Mouse (Mus musculus): ENCODE data around the gene Esam. TPM values are rescaled to one million over a fixed set of nuclear protein-coding genes. Genes with fewer than 3 reads are reported as not detected.

Esam gene
- total and polyA plus RNA-seq, 2 experiments from 2014 or later: 29.1 to 35.1 TPM

DNA sequence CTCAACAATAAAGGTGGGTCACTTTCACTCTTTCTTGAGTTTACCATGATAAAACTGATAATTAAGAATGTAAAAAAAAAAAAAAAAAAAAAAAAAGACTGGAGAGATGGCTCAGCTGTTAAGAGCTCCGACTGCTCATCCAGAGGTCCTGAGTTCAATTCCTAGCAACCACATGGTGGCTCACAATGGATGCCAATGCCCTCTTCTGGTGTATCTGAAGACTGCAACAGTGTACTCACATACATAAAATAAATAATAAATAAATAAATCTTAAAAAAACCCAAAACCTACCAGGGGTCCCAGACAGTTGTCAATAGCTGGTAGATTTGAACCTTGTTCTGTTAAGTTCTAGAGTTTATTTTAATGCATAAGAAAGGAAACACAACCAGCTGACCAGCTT lies 19.0 kb downstream of the Esam start:
- Histone ChIP-seq H3K36me3 (ENCODE audit: insufficient read depth, low read length) (no peaks in the 10 kb centered on the region), H3K9ac (replicated peaks; ENCODE audit: low read length, poor library complexity, severe bottlenecking) (no peak overlapping the region), H3K4me2 (ENCODE audit: low read depth, low read length, poor library complexity, severe bottlenecking) (no peak overlapping the region), H3K4me1 (ENCODE audit: insufficient read depth, low read length) (no peaks in the 10 kb centered on the region; the same call in 1 of the 2 replicates), H3K27me3 (ENCODE audit: insufficient read depth, low read length) (peaks cover 23% of the 10 kb centered on the region; the same call in 1 of the 2 replicates), H3K9me3 (ENCODE audit: low read length) (no peaks in the 10 kb centered on the region), H3K4me3 (ENCODE audit: low read depth, low read length) (no peak overlapping the region), H3K27ac (ENCODE audit: low read depth, low read length) (no peak overlapping the region)
- peak; percentile 33 for TF ChIP-seq CTCF (IDR thresholded peaks at IDR 0.05)
- 87% methylated on average over 1 of the region's 1 CpGs for WGBS
- ATAC-seq (ENCODE audit: low FRiP score): no peak
- no peak for DNase-seq (ENCODE audit: low spot score)

DNA sequence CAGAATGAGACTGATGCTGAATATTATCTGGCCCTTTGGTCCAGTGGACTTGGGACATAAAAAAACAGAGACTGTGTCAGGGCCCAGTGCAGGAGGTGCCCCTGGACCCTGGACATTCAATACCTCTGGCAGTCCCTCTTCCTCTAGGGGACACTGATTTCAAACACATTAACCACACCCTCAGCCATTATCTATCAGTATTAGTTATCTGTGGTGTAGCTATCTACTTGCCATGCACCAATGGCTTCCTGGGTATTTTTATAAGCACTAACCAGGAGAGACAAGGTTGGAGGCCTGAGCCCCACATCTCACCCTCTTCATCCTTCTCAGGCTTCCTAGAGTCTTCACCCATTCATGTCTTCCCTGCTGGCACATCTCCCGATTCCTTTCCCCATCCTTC lies 22.6 kb downstream of the Esam start:
- TF ChIP-seq CTCF (IDR thresholded peaks at IDR 0.05): no peak
- DNase-seq (ENCODE audit: low spot score) (no peak), ATAC-seq (ENCODE audit: low FRiP score) (no peak)
- WGBS: 76% methylated on average over 1 of the region's 1 CpGs
- Histone ChIP-seq H3K27me3 (ENCODE audit: insufficient read depth, low read length) (peaks cover 20% of the 10 kb centered on the region), H3K9me3 (ENCODE audit: low read length) (no peaks in the 10 kb centered on the region), H3K4me3 (ENCODE audit: low read depth, low read length) (no peak overlapping the region), H3K4me2 (ENCODE audit: low read depth, low read length, poor library complexity, severe bottlenecking) (no peak overlapping the region), H3K36me3 (ENCODE audit: insufficient read depth, low read length) (no peaks in the 10 kb centered on the region), H3K27ac (ENCODE audit: low read depth, low read length) (no peak overlapping the region), H3K4me1 (ENCODE audit: insufficient read depth, low read length) (peaks cover 8% of the 10 kb centered on the region), H3K9ac (replicated peaks; ENCODE audit: low read length, poor library complexity, severe bottlenecking) (no peak overlapping the region)

DNA sequence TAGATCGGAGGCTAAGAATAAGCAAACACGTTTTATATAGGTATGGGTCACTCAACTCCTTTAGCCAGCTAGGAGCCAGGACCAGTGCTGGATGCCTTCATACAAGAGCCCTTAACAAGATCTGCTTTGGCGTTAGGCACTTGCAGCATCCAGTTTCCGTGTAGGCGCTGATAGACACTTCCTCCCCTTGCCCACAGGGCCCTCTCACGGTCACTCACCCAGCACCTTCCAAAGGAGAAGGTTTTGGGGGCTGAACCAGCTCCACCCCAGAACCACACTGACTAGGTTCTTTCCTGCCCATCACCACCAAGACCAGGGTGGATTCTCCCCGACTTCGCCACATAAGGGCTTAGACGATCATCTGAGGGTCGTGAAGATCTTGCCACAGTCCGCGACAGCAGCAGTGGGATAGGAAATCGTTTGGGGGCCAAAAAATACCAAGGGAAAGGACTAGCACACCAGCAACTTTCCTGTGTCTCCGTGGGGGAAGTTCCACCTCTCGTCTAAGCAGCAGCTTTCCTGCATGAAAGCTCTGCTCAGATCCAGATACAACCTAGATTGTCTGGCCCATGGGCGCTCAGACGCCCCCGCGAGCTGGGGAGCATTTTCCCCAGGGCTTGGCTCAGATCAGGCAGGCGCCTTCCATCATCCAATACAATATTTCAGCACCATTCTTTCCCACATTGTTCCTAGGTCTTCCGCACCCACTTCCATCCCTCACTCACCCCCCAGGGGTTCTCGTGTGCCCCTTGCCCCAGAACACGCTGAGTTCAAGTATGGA lies 24.1 kb downstream of the Esam start:
- Histone ChIP-seq H3K27ac (ENCODE audit: low read depth, low read length) (no peak overlapping the region), H3K4me1 (ENCODE audit: insufficient read depth, low read length) (peaks cover 8% of the 10 kb centered on the region), H3K4me2 (ENCODE audit: low read depth, low read length, poor library complexity, severe bottlenecking) (peak overlapping the region; percentile 96), H3K9ac (replicated peaks; ENCODE audit: low read length, poor library complexity, severe bottlenecking) (peak overlapping the region; percentile 56), H3K9me3 (ENCODE audit: low read length) (no peaks in the 10 kb centered on the region), H3K27me3 (ENCODE audit: insufficient read depth, low read length) (peaks cover 10% of the 10 kb centered on the region), H3K4me3 (ENCODE audit: low read depth, low read length) (peak overlapping the region; percentile 51), H3K36me3 (ENCODE audit: insufficient read depth, low read length) (no peaks in the 10 kb centered on the region)
- DNase-seq (ENCODE audit: low spot score): no peak
- ATAC-seq (ENCODE audit: low FRiP score): no peak
- WGBS: 3% methylated on average over 23 of the region's 23 CpGs
- TF ChIP-seq CTCF (IDR thresholded peaks at IDR 0.05): no peak

DNA sequence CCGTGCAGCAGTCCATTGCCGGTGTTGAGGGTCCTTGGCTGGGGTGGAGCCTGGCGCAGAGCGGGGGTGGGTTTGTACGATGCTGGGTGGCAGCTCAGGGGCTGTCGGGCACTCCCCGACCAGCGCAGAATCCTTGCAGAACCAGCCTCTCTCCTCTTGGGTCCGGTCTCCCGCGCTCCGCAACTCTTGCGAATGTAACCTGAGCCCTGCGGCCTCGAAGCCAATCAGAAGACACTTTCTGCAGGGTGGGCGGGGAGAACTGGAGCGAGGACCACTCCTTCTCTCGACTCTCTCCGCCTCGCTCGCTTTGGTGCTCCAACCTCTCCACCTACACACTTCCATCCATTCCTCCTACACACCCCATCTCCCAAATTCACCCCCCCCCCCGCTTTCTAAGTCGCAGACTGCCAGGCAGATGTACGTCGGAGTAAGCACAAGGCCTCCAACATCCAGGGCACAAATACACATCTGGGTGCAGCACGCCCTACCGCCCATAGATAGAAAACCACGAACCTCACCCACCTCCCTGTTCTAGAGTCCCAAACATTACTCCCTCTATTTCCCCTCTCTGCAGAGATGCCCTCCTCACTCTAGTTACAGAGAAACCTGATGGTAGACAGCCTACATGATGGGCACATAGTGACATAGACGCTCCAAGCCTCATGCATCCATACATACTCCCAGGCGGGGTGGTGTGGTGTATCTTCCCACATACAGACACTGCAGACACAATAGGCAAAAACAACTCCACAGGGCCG lies 24.8 kb downstream of the Esam start, which contains the start of gene Nrgn:
Gene Nrgn (minus strand): TSS at position 369 of the 758 bp plus-strand sequence.
- Histone ChIP-seq H3K36me3 (ENCODE audit: insufficient read depth, low read length) (no peaks in the 10 kb centered on the region), H3K4me1 (ENCODE audit: insufficient read depth, low read length) (peaks cover 8% of the 10 kb centered on the region), H3K4me2 (ENCODE audit: low read depth, low read length, poor library complexity, severe bottlenecking) (peak within 1 kb of the TSS; percentile 96), H3K27me3 (ENCODE audit: insufficient read depth, low read length) (peaks cover 10% of the 10 kb centered on the region), H3K9ac (replicated peaks; ENCODE audit: low read length, poor library complexity, severe bottlenecking) (peak within 1 kb of the TSS; percentile 56), H3K4me3 (ENCODE audit: low read depth, low read length) (peak within 1 kb of the TSS; percentile 51), H3K9me3 (ENCODE audit: low read length) (no peaks in the 10 kb centered on the region), H3K27ac (ENCODE audit: low read depth, low read length) (no peak within 1 kb of the TSS; the same call in 1 of the 2 replicates)
- TF ChIP-seq CTCF (IDR thresholded peaks at IDR 0.05): no peak
- DNase-seq (ENCODE audit: low spot score): peak; percentile 76
- ATAC-seq (ENCODE audit: low FRiP score): peak; percentile 78
- 5% methylated on average over 31 of the region's 31 CpGs for WGBS

DNA sequence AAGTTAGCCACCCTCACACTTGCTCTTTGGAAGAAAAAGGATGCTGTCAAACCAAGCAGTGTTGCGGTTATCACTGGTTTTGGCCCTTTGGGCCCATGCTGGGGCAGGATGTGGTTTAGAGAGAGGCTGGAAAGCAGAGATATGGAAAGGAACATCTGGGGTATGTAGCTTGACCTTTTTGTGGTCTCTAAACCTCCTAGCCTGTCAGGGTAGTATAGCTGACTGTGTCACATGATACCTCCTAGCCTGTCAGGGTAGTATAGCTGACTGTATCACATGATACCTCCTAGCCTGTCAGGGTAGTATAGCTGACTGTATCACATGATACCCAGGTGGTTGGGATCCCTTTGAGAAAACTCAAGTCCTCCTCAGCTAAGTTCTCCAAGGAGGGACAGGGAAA lies 26.4 kb downstream of the Esam start:
- Histone ChIP-seq H3K4me1 (ENCODE audit: insufficient read depth, low read length) (peaks cover 8% of the 10 kb centered on the region), H3K27me3 (ENCODE audit: insufficient read depth, low read length) (peaks cover 10% of the 10 kb centered on the region), H3K9me3 (ENCODE audit: low read length) (no peaks in the 10 kb centered on the region), H3K4me3 (ENCODE audit: low read depth, low read length) (no peak overlapping the region), H3K36me3 (ENCODE audit: insufficient read depth, low read length) (no peaks in the 10 kb centered on the region), H3K9ac (replicated peaks; ENCODE audit: low read length, poor library complexity, severe bottlenecking) (no peak overlapping the region), H3K27ac (ENCODE audit: low read depth, low read length) (no peak overlapping the region), H3K4me2 (ENCODE audit: low read depth, low read length, poor library complexity, severe bottlenecking) (no peak overlapping the region)
- no peak for TF ChIP-seq CTCF (IDR thresholded peaks at IDR 0.05)
- no peak for ATAC-seq (ENCODE audit: low FRiP score)
- 88% methylated on average over 1 of the region's 1 CpGs for WGBS
- no peak for DNase-seq (ENCODE audit: low spot score)

All from midbrain, postnatal 0 days (tissue).